Mouse (Mus musculus) stomach, postnatal 0 days (tissue): ENCODE measurements around the gene Lin37. TPM values are rescaled to one million over a fixed set of nuclear protein-coding genes. Genes with fewer than 3 reads are reported as not detected.

Experiments
- ATAC-seq: fragments of 200-750 bp; cut with Nextera tagmentation; 2 replicates; pipeline ENCODE4 v1.8.0; 2017; ENCODE audit not compliant: low FRiP score, low TSS enrichment
- DNase-seq: peaks from one replicate; pipeline ENCODE4 v3.0.0-alpha.2; 2016; ENCODE audit warnings: low spot score
- H3K27ac ChIP-seq: fragments of 300-500 bp; sonication (generic); replicated peaks from 2 replicates; pipeline ENCODE4 v1.5.1; 2014; ENCODE audit warnings: mild to moderate bottlenecking, control low read depth
- H3K27me3 ChIP-seq: fragments of 300-500 bp; sonication (generic); 2 replicates; pipeline ENCODE4 v1.6.1; 2014; ENCODE audit warnings: low read length; ENCODE audit not compliant: control insufficient read depth, insufficient read depth
- H3K36me3 ChIP-seq: fragments of 300-500 bp; sonication (generic); 2 replicates; pipeline ENCODE4 v1.6.1; 2014; ENCODE audit warnings: low read length, mixed read lengths; ENCODE audit not compliant: control insufficient read depth, insufficient read depth
- H3K4me1 ChIP-seq: fragments of 300-500 bp; sonication (generic); replicated peaks from 2 replicates; pipeline ENCODE4 v1.6.1; 2014; ENCODE audit warnings: antibody characterized with exemption; ENCODE audit not compliant: control insufficient read depth, insufficient read depth
- H3K4me2 ChIP-seq: fragments of 300-500 bp; sonication (generic); replicated peaks from 2 replicates; pipeline ENCODE4 v1.6.1; 2014; ENCODE audit warnings: low read depth, mild to moderate bottlenecking, control low read depth, moderate library complexity
- H3K4me3 ChIP-seq: fragments of 300-500 bp; sonication (generic); 2 replicates; pipeline ENCODE4 v1.5.1; 2014; ENCODE audit warnings: low read depth, low read length, control low read depth
- H3K9ac ChIP-seq: fragments of 300-500 bp; sonication (generic); 2 replicates; pipeline ENCODE4 v1.6.1; 2014; ENCODE audit warnings: mild to moderate bottlenecking, low read length, control low read depth, mixed read lengths
- H3K9me3 ChIP-seq: fragments of 300-500 bp; sonication (generic); 2 replicates; pipeline ENCODE4 v1.6.1; 2016; ENCODE audit warnings: low read length; ENCODE audit not compliant: control insufficient read depth
- CTCF ChIP-seq: IDR thresholded peaks from 2 replicates; pipeline ENCODE4 v1.5.1; 2016; ENCODE audit warnings: antibody characterized with exemption, low read depth, mild to moderate bottlenecking, moderate library complexity
- EP300 ChIP-seq: optimal IDR thresholded peaks from 2 replicates; pipeline ENCODE3; 2016; ENCODE audit warnings: antibody characterized with exemption
- WGBS: fragments of 180-500 bp; shearing (Covaris S2); extraction: QIAGEN DNeasy Blood & Tissue Kit; methylation state at CpG from one replicate; pipeline ENCODE4 v1.1.7; 2014; 5-methylcytosine and 5-hydroxymethylcytosine counted together
- polyA plus RNA-seq: library from polyadenylated mRNA; unstranded; fragments of >200 nt; fragmentation: Nextera tagmentation; extraction: Ambion mirVana; gene quantifications from 2 replicates; pipeline ENCODE4 v1.2.1, GENCODE M21; 2015

Gene Lin37
- polyA plus RNA-seq, 1 experiment from 2014 or later, result 30.2 TPM

DNA sequence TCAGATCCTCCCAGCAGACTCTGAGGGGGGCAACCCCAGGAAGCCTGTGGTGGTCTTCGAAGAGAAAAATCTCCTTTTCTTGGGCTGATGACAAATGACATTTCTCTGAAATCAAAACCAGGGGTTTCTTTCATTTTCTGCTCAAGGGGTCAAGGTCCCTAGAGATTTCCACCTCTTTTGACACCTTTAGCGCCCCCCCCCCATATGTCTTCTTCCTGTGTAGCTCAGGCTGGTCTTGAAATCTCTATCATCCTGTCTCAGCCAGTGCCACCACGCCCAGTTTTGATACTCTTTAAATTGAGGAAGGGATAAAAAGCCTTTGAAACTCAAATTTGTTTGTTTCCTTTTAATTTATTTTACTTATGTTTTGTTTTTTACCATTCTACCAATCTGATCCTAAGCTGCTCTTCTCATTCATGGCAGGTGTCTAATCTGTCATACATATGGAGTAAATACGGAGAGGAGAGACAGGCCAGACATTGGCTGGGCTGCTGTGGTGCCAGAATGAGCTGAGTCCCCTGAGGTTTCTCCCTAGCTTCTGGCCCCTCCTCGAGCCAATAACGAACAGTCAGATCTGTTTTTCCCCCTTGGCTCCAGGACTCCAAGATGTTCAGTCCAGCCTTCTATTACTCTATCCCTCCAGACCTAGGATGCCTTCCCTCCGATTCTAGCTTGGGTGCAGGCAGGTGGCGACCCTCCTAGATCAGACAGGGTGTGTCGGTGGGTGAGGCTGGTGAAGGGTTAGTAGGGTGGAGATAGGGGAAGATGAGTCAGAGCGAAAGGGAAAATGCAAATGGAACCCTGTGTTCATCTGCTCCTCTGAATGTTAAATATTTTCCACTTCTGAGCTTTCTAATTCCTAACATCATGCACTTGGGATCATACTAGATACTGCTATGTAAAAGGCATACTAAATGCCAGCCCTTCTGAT, 34.2 kb upstream of the Lin37 start:
- Histone ChIP-seq H3K4me1 (no peaks in the 10 kb centered on the region; the same call in 1 of the 2 replicates), H3K27ac (no peak overlapping the region), H3K4me3 (no peak overlapping the region), H3K9me3 (no peaks in the 10 kb centered on the region), H3K27me3 (no peaks in the 10 kb centered on the region), H3K4me2 (no peak overlapping the region), H3K36me3 (no peaks in the 10 kb centered on the region), H3K9ac (0 out of 2 replicates have a peak overlapping the region, but pooled peaks have one; percentile 2)
- ATAC-seq, result no peak
- no peak for DNase-seq
- WGBS, result 61% methylated on average over 10 of the region's 10 CpGs
- no peak for TF ChIP-seq CTCF
- TF ChIP-seq EP300, result no peak

DNA sequence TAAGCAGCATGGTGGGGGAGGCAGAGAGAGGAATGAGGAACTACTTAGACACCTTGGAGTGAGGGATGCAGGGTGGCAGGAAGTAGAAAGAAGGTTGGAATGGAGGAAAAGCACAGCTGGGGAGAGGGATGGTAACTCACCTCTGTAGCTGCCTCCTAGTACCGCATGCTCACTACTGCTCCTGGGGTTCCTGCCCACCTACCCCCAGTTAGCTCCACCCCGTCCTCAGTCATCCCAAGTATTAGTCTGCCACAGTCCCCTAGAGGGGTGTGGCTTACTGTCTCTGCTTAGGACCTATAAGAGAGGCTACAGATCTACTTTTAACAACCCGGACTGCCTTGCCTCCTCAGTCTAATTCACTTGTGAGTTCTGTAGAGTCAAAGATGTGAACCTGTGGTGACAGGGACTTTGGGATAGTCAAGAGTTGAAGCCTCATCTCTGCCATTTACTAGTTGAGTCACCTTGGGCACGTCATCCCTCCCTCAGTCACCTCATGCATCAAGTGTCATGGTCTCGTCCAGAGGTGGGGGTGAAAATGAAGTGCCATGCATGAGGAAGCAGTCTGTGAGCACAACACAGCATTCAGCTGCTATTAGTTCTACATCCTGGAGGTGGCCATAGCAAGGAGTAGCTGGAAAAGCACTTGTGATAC, 33.3 kb upstream of the Lin37 start:
- whole genome bisulfite sequencing, result 47% methylated on average over 5 of the region's 5 CpGs
- DNase-seq, result no peak

GRCm38 (mm10) chr7:30591605-30591951, 31.9 kb upstream of the Lin37 start:
- H3K4me3 ChIP-seq, result no peak overlapping the region
- no peaks in the 10 kb centered on the region for H3K36me3 ChIP-seq
- H3K27ac ChIP-seq, result no peak overlapping the region
- no peaks in the 10 kb centered on the region for H3K27me3 ChIP-seq
- ATAC-seq (no peak), DNase-seq (no peak)
- H3K4me2 ChIP-seq, result no peak overlapping the region
- no peak overlapping the region for H3K9ac ChIP-seq
- TF ChIP-seq CTCF (no peak), EP300 (no peak)
- peaks cover 3% of the 10 kb centered on the region; the same call in 1 of the 2 replicates for H3K4me1 ChIP-seq
- 80% methylated on average over 4 of the region's 4 CpGs for WGBS
- no peaks in the 10 kb centered on the region for H3K9me3 ChIP-seq

More for the DNA sequence above, 33.3 kb upstream of the Lin37 start:
- Histone ChIP-seq H3K4me2 (no peak overlapping the region), H3K9ac (no peak overlapping the region), H3K9me3 (no peaks in the 10 kb centered on the region), H3K27me3 (no peaks in the 10 kb centered on the region), H3K4me1 (no peaks in the 10 kb centered on the region; the same call in 1 of the 2 replicates), H3K27ac (no peak overlapping the region), H3K36me3 (no peaks in the 10 kb centered on the region), H3K4me3 (no peak overlapping the region)
- no peak for TF ChIP-seq CTCF
- no peak for TF ChIP-seq EP300
- no peak for ATAC-seq

GRCm38 (mm10) chr7:30590927-30591604, 31.4 kb upstream of the Lin37 start:
- Histone ChIP-seq H3K36me3 (no peaks in the 10 kb centered on the region), H3K4me1 (peaks cover 3% of the 10 kb centered on the region; the same call in 1 of the 2 replicates), H3K4me3 (no peak overlapping the region), H3K27me3 (no peaks in the 10 kb centered on the region), H3K4me2 (no peak overlapping the region), H3K27ac (no peak overlapping the region), H3K9ac (no peak overlapping the region), H3K9me3 (no peaks in the 10 kb centered on the region)
- DNase-seq (no peak), ATAC-seq (no peak)
- WGBS, result 92% methylated on average over 9 of the region's 9 CpGs
- TF ChIP-seq EP300 (no peak), CTCF (no peak)

DNA sequence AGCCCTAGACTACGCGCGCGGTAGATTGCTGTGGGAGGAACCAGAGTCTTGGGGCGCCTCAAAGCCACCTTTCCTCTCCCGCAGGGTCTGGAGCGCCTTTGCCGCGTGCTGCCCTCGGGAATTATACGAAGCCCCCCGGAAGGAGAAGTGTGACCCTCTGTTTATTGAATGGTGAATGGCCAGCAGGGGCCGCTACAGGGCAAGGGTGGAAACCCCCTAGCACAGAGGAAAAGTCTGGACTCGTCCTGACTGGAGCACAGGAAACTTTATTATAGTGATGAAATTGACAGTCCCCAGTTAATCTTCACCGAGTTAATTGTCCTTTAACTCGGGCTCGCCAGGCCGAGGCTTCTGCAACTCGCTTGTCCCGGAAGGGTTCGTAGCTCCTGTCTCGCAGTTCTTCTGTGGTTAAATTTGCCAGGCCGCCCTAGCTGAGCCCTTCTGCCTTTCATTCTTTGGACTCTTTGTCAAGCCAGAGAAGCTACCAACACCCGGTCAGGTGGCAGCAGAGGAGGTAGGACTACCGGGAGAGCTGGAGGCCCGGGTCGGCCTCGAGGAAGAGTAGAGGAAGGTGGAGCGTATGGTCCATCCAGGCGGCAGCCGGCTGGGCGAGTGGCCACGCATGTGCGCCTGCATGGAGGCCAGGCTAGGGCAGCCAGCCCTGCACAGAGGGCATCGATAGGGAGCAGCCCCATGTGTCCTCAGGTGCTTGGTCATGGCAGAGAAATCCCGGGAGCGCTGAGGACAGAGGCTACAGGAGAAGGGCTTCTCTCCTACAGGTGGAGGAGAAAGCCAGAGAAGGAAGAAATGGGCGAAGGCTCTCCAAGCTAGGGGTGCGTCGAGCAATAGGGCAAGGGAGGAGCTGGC, 30.0 kb upstream of the Lin37 start:
- peak overlapping the region; percentile 93 for H3K27ac ChIP-seq
- H3K27me3 ChIP-seq, result no peaks in the 10 kb centered on the region
- peaks cover 8% of the 10 kb centered on the region for H3K36me3 ChIP-seq
- peak overlapping the region; percentile 90 for H3K4me2 ChIP-seq
- peak; percentile 89 for DNase-seq
- TF ChIP-seq CTCF (peak; percentile 96), EP300 (no peak)
- peak overlapping the region; percentile 94 for H3K4me3 ChIP-seq
- peak overlapping the region; percentile 62 for H3K9ac ChIP-seq
- 19% methylated on average over 40 of the region's 40 CpGs for WGBS
- no peaks in the 10 kb centered on the region for H3K9me3 ChIP-seq
- peaks cover 3% of the 10 kb centered on the region; the same call in 1 of the 2 replicates for H3K4me1 ChIP-seq
- ATAC-seq, result peak; percentile 50
